Mouse (Mus musculus) left cerebral cortex, postnatal 25 days (tissue): ENCODE results near the gene Tmbim7. TPM values are rescaled to one million over a fixed set of nuclear protein-coding genes. Genes with fewer than 3 reads are reported as not detected.
"Not testable (repeated sequence)": the region's sequence is repeated elsewhere in the genome, so short reads cannot be mapped to it uniquely, and the experiment has no call there.

Experiments
- DNase-seq, 2 experiments: peaks; one replicate each; pipeline ENCODE4 v3.0.0; 2022; ENCODE audit warnings: low spot score in 2 of 2, mixed read lengths in 1 of 2
- intact Hi-C: fragments of 180-260 bp; cut with DNase I; formaldehyde crosslinking; loops from one replicate; pipeline ENCODE4 v1.15.1; 2025
- total RNA-seq, 2 experiments: library from RNA; stranded (reverse); gene quantifications; 2 replicates each; pipeline ENCODE4 v1.2.3; 2021

The Tmbim7 gene
- total RNA-seq = not detected

- DNase-seq = no peak
- intact Hi-C loops = no loop called here
Observed at GRCm38 (mm10) chr5:3650881-3651280, at the start of gene Tmbim7. Gene Tmbim7 (plus strand): TSS chr5:3651181.

- DNase-seq = no peak
- intact Hi-C loops = no loop called here
Observed at GRCm38 (mm10) chr5:3607114-3607513, 43.9 kb upstream of the Tmbim7 start.

GRCm38 (mm10) chr5:3609241-3609640 lies 41.7 kb upstream of the Tmbim7 start:
- intact Hi-C loops = no loop called here
- DNase-seq = no peak

- intact Hi-C loops, DNase-seq: not testable (repeated sequence)
Observed at GRCm38 (mm10) chr5:3611835-3612234, 39.1 kb upstream of the Tmbim7 start.

GRCm38 (mm10) chr5:3620486-3620885 lies 30.5 kb upstream of the Tmbim7 start:
- DNase-seq = no peak
- intact Hi-C loops = no loop called here

- intact Hi-C loops = no loop called here
- no peak for DNase-seq
Observed at GRCm38 (mm10) chr5:3630055-3630454, 20.9 kb upstream of the Tmbim7 start.

- DNase-seq = no peak
- intact Hi-C loops = no loop called here
Observed at GRCm38 (mm10) chr5:3631512-3632271, 19.3 kb upstream of the Tmbim7 start.

GRCm38 (mm10) chr5:3632285-3632684 lies 18.7 kb upstream of the Tmbim7 start:
- no peak for DNase-seq
- intact Hi-C loops = no loop called here

GRCm38 (mm10) chr5:3633315-3633714 lies 17.7 kb upstream of the Tmbim7 start:
- intact Hi-C loops = no loop called here
- DNase-seq = no peak

- no peak for DNase-seq
- intact Hi-C loops = no loop called here
Observed at GRCm38 (mm10) chr5:3633951-3634350, 17.0 kb upstream of the Tmbim7 start.

GRCm38 (mm10) chr5:3635286-3635685 lies 15.7 kb upstream of the Tmbim7 start:
- no peak for DNase-seq
- intact Hi-C loops = no loop called here

GRCm38 (mm10) chr5:3644621-3645020 lies 6.4 kb upstream of the Tmbim7 start:
- no peak for DNase-seq
- intact Hi-C loops = loop anchor here (5.0 kb wide), 1 partner anchor 248 kb away; the partner anchor contains the start of gene Mterf1a

GRCm38 (mm10) chr5:3645326-3645725 lies 5.7 kb upstream of the Tmbim7 start:
- intact Hi-C loops = loop anchor here (5.0 kb wide), 1 partner anchor 247 kb away; the partner anchor contains the start of gene Mterf1a
- DNase-seq = no peak

- intact Hi-C loops = loop anchor here (2.0 to 5.0 kb wide), 2 partner anchors 156 to 246 kb away; partner anchors contain the start of genes Ankib1, Krit1 and Mterf1a
- no peak for DNase-seq
Observed at GRCm38 (mm10) chr5:3646539-3646938, 4.4 kb upstream of the Tmbim7 start.

- DNase-seq = peak; percentile 49 to 66
- intact Hi-C loops = loop anchor here (2.0 to 5.0 kb wide), 2 partner anchors 156 to 245 kb away; partner anchors contain the start of genes Ankib1, Krit1 and Mterf1a
Observed at GRCm38 (mm10) chr5:3646991-3647707, 3.8 kb upstream of the Tmbim7 start.

GRCm38 (mm10) chr5:3647708-3648121 lies 3.3 kb upstream of the Tmbim7 start:
- peak; percentile 76 to 89 for DNase-seq
- intact Hi-C loops = loop anchor here (2.0 to 5.0 kb wide), 2 partner anchors 155 to 245 kb away; partner anchors contain the start of genes Ankib1, Krit1 and Mterf1a

- no peak for DNase-seq
- intact Hi-C loops = loop anchor here (5.0 kb wide), 1 partner anchor 244 kb away; the partner anchor contains the start of gene Mterf1a
Observed at GRCm38 (mm10) chr5:3648206-3648848, 2.7 kb upstream of the Tmbim7 start.

- intact Hi-C loops = loop anchor here (5.0 kb wide), 1 partner anchor 243 kb away; the partner anchor contains the start of gene Mterf1a
- DNase-seq = no peak
Observed at GRCm38 (mm10) chr5:3648849-3649210, 2.2 kb upstream of the Tmbim7 start.

- no peak for DNase-seq
- intact Hi-C loops = no loop called here
Observed at GRCm38 (mm10) chr5:3651621-3652020, 640 bp downstream of the Tmbim7 start.
